Mouse (Mus musculus) NIH3T3 (cell line): ENCODE results near the gene Pim3.
A peak's percentile ranks its signal among the peaks of the same experiment; 100 is the strongest.

Experiments used
- DNase-seq: peaks from one replicate; pipeline ENCODE4 v3.0.0-alpha.2; 2012; ENCODE audit warnings: low read depth

Pim3 gene

GRCm38 (mm10) chr15:88837199-88837932 is 24.6 kb upstream of the Pim3 start:
- peak; percentile 74 for DNase-seq

- peak; percentile 30 for DNase-seq
These were observed 24.0 kb upstream of the Pim3 start for GRCm38 (mm10) chr15:88837977-88838376.

- DNase-seq: peak; percentile 65
These were observed 22.7 kb upstream of the Pim3 start for GRCm38 (mm10) chr15:88839271-88839670.

- DNase-seq: no peak
These were observed 21.9 kb upstream of the Pim3 start for GRCm38 (mm10) chr15:88840126-88840525.

- no peak for DNase-seq
These were observed 20.8 kb upstream of the Pim3 start for GRCm38 (mm10) chr15:88841160-88841559.

GRCm38 (mm10) chr15:88841580-88842299 is 20.2 kb upstream of the Pim3 start:
- DNase-seq: no peak

- DNase-seq: no peak
These were observed 19.7 kb upstream of the Pim3 start for GRCm38 (mm10) chr15:88842300-88842673.

- DNase-seq: peak; percentile 72
These were observed 18.4 kb upstream of the Pim3 start for GRCm38 (mm10) chr15:88843486-88844097.

- DNase-seq: no peak
These were observed 17.0 kb upstream of the Pim3 start for GRCm38 (mm10) chr15:88844966-88845365.

- DNase-seq: no peak
These were observed 13.3 kb upstream of the Pim3 start for GRCm38 (mm10) chr15:88848661-88849060.

- no peak for DNase-seq
These were observed 12.4 kb upstream of the Pim3 start for GRCm38 (mm10) chr15:88849621-88850020.

GRCm38 (mm10) chr15:88850146-88850826 is 11.7 kb upstream of the Pim3 start:
- DNase-seq: no peak

- DNase-seq: no peak
These were observed 10.9 kb upstream of the Pim3 start for GRCm38 (mm10) chr15:88851076-88851475.

- no peak for DNase-seq
These were observed 10.4 kb upstream of the Pim3 start for GRCm38 (mm10) chr15:88851507-88852149.

GRCm38 (mm10) chr15:88853106-88853505 is 8.9 kb upstream of the Pim3 start:
- peak; percentile 55 for DNase-seq

GRCm38 (mm10) chr15:88854119-88854968 is 7.6 kb upstream of the Pim3 start:
- peak; percentile 76 for DNase-seq

- DNase-seq: peak; percentile 50
These were observed 6.8 kb upstream of the Pim3 start for GRCm38 (mm10) chr15:88854969-88855830.

GRCm38 (mm10) chr15:88855896-88856417 is 6.0 kb upstream of the Pim3 start:
- DNase-seq: no peak

- no peak for DNase-seq
These were observed 5.4 kb upstream of the Pim3 start for GRCm38 (mm10) chr15:88856613-88857012.

- no peak for DNase-seq
These were observed 4.6 kb upstream of the Pim3 start for GRCm38 (mm10) chr15:88857361-88857760.
